Mouse (Mus musculus): ENCODE results near the gene Uhrf1bp1. TPM values are rescaled to one million over a fixed set of nuclear protein-coding genes. Genes with fewer than 3 reads are reported as not detected.

Gene Uhrf1bp1
- total RNA-seq (2021): 10 to 100 TPM; 18.7 to 20.5 TPM
- long read RNA-seq, experiment 1, partial matches to known transcripts: 1 of 3 reads
- long read RNA-seq, experiment 1, other reads (novel, unspliced or antisense): 2 of 3 reads
- long read RNA-seq, experiment 2, full-length matches to known transcripts: 1 of 7 reads
- long read RNA-seq, experiment 2, partial matches to known transcripts: 3 of 7 reads
- long read RNA-seq, experiment 2, other reads (novel, unspliced or antisense): 3 of 7 reads

- intact Hi-C loops (cut with DNase I): no loop called here
- peak; percentile 58 to 83 for DNase-seq (ENCODE audit: low spot score in 2 of 2)
These were observed at the start of gene Uhrf1bp1 for GRCm38 (mm10) chr17:27856265-27856797. Gene Uhrf1bp1, plus strand, starts transcription at chr17:27856441.

DNA sequence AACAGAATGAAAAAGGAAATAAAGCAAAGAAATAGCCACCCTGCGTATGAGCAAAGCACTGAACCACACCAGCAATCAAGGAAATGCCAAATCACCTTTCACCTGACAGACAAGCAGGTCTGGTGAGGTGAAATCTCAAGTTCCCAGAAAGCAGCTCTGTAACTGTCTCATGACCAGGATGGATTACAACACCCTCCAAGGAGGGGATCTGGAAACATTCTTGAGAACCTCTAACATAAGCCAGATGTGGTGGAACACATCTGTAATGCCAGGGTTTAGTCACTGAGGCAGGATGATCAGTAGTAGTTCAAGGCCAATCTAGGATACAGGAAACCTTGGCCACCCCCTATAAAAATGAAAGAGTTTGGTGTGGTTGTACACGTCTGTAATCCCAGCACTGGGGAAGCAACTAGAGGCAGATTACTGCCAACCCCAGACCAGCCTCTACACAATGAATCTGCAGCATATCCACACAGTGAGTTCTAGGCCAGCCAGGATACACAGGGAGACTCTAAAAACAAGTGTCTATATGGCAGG, 48.6 kb upstream of the Uhrf1bp1 start:
- no peak for DNase-seq (ENCODE audit: low spot score in 2 of 2)
- intact Hi-C loops (cut with DNase I): no loop called here

DNA sequence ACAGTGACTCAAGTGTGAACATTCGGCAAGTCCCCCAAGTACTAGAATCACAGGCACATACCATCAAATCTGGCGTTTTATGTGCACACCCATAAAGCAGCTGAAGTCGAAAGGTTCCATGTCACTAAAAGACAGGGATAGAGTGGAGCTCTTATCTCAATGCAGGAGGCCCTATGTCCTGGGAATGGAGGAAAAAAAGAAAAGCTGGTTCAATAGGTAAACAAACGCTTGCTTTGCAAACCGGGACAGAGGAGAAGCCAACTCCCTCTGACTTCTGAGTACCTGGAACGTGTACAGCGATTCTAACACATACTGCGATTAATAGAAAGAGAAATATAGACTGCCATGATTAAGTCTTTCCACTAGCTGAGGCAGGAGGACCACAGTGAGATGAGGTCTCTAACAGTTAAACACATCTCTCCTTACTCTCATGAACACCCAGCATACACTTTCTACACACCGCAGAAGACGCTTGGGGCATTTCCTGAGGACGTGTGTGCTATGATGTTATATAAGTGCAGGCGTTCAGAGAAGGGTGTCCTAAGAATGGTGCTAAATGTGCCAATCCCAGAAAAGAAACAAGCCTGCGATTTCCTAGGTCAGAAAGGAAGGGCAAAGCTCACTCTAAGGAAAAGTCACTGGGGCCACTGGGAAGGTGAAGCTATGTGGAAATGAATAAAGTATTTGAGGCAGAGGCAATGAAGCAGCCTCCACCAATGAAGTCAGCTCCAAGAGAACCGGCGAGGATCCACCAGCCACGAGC, 45.5 kb upstream of the Uhrf1bp1 start:
- no peak for DNase-seq (ENCODE audit: low spot score in 2 of 2)
- intact Hi-C loops (cut with DNase I): no loop called here

- intact Hi-C loops (cut with DNase I): no loop called here
- no peak for DNase-seq (ENCODE audit: low spot score in 2 of 2)
These were observed 44.3 kb upstream of the Uhrf1bp1 start for GRCm38 (mm10) chr17:27811980-27812379.

DNA sequence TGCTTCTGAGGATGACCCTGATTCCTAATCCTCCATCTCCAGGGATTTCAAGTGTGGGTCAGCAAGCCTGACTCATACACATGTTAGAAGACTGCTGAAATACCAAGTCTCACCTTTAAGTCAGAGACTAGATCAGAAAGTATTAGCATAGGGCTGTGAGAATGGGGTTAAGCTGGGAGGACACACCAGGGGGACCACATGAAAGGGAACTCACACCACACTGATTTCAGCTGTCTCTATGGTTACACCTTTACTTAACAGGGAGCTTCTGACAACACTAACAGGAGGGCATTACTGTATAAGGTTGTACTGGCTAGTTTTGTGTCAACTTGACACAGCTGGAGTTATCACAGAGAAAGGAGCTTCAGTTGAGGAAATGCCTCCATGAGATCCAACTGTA, 41.6 kb upstream of the Uhrf1bp1 start:
- intact Hi-C loops (cut with DNase I): no loop called here
- DNase-seq (ENCODE audit: low spot score in 2 of 2): no peak

- DNase-seq (ENCODE audit: low spot score in 2 of 2): no peak
- intact Hi-C loops (cut with DNase I): no loop called here
These were observed 37.2 kb upstream of the Uhrf1bp1 start for GRCm38 (mm10) chr17:27819011-27819410.

GRCm38 (mm10) chr17:27819521-27819970, 36.7 kb upstream of the Uhrf1bp1 start:
- peak; percentile 25 to 32 for DNase-seq (ENCODE audit: low spot score in 2 of 2)
- intact Hi-C loops (cut with DNase I): no loop called here

- intact Hi-C loops (cut with DNase I): loop anchor here (5.0 kb wide), 1 partner anchor 818 kb away; no protein-coding TSS in a partner anchor
These were observed 36.2 kb upstream of the Uhrf1bp1 start for GRCm38 (mm10) chr17:27819971-27820567.

DNA sequence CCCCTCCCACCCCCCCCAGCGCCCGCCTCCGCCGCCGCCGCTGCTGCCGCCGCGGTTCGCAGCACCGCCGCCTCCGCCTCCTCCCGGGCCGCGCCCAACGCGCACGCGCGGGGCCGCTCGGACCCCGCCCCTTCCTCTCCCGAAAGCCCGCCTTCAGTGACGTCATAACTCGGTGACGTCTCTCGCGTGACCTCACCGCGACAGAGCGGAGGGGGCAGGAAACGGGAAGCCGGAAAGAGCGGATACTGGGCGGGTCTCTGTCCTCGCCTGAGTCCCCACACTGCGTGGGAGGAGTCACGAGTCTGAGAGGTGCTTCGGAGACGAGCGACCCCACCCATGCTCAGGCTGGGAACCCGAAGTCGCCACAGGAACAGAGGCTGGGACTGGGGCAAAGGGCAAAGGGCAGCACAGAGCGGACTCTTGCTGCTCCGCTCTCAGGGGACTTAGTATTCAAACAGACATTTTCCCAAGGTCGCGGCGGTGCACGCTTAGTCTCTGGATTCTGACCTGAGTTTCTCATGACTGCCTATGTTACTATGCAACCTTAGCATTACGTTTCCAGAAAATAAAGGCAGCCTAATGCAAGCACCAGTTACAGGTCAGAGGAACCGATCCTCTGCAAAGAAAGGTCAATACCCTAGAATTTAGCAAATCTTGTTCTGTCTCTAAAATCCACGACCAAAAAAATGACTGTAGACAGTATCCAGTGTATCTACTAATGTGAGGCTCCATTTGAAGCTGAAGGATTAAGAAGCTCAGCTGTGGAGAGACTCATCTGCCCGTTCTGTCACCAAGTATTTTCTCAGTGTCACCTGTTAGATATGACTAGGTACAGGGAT, 35.5 kb upstream of the Uhrf1bp1 start, which contains the start of gene D17Wsu92e:
D17Wsu92e (minus strand) TSS at position 81 of the 839 bp plus-strand sequence.
- intact Hi-C loops (cut with DNase I): loop anchor here (5.0 kb wide), 1 partner anchor 818 kb away; no protein-coding TSS in a partner anchor
- DNase-seq (ENCODE audit: low spot score in 2 of 2): peak; percentile 98

More at GRCm38 (mm10) chr17:27819971-27820567, 36.2 kb upstream of the Uhrf1bp1 start:
- DNase-seq (ENCODE audit: low spot score in 2 of 2): peak in 1 of 2 experiments; percentile 49

DNA sequence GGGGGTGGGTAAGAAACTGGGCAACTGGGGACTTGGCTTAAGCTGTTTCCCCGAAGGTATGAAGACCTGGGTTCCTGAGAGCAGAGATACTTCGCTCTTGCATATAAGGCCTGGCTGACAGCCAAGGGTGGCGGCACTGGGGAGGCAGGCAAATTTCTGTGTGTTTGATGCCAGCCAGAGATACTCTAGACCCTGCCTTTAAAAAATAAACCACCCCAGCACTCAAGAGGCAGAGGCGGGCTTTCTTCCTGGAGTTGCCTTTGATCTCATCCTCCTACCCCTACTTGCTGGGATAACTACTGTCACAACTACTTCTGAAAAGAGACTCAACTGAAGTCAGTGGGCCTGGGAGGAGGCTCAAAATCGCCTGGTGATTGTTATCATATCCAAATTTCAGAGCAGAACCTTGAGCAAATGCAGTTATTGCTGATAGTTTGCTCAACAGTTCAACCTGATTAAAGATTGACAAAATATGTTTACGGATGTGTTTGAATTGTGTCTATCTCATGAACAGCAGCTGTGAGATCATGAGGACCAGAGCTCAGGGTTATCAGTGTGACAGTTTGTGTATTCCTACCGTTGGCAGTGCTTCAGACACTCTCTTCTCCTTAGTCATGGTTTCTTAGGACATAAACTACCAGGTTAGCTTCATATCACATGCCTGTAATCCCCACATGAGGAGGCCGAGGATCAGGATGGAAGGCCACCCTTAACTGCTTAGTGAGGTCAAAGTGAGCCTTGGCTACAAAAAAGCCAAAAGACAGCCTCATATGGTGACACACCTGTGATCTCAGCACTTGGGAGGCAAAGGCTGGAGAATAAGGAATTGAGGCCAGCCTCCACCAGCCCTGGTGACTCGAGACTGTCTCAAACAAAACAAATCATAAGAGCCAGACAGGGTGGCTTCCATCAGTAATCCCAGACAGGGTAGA, 34.6 kb upstream of the Uhrf1bp1 start:
- intact Hi-C loops (cut with DNase I): loop anchor here (5.0 kb wide), 1 partner anchor 819 kb away; no protein-coding TSS in a partner anchor

DNA sequence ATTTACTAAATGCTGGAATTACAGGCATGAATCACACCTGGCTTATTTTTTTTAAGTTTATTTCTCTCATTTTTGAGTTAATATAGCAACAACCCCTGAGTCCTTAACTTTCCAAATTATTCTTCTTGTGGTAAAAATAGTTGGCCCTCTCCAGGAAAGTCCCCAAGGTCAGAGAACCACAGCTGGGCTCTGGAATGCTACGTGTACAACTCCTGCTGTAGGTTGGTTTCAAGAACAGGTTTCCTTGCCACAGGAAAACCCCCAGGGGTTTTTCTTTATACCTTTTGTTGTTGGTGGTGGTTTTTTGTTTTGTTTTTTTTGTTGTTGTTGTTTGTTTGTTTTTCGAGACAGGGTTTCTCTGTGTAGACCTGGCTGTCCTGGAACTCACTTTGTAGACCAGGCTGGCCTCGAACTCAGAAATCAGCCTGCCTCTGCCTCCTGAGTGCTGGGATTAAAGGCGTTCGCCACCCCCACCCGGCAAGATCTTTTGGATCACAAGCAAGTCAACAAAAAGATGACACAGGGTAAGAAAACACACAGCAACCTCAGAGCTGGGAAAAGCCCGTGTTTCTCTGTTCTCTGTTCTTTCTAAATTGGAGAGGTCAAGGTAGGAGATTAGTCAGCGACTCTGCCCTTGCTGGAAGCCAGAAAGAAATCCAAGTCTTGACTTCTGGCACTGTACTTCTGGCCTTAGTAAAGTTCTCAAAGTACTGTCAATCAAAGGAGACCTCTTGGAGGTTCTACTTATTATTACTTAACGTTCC, 32.9 kb upstream of the Uhrf1bp1 start:
- intact Hi-C loops (cut with DNase I): loop anchor here (5.0 kb wide), 1 partner anchor 821 kb away; no protein-coding TSS in a partner anchor
- no peak for DNase-seq (ENCODE audit: low spot score in 2 of 2)

More for the DNA sequence above, 34.6 kb upstream of the Uhrf1bp1 start:
- peak; percentile 18 to 23 for DNase-seq (ENCODE audit: low spot score in 2 of 2)

DNA sequence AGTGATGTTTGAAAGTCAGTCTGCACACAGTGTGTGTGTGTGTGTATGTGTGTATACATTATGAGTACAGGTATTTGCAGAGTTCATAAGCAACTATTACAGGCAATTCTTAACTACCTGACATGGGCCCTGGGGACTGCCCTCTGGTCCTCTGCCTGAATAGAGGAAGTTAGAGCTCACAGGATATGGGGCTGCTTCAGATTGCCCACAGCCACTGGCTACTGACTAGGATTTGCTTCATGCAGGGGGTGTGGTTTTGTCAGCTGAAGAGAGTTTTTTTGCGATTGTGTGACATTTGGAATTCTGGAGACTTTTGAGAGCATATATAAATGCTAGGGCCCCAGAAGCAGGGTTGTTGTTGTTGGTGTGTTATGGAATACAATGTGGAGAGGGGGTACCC, 31.3 kb upstream of the Uhrf1bp1 start:
- intact Hi-C loops (cut with DNase I): loop anchor here (5.0 kb wide), 1 partner anchor 823 kb away; no protein-coding TSS in a partner anchor
- DNase-seq (ENCODE audit: low spot score in 2 of 2): no peak

DNA sequence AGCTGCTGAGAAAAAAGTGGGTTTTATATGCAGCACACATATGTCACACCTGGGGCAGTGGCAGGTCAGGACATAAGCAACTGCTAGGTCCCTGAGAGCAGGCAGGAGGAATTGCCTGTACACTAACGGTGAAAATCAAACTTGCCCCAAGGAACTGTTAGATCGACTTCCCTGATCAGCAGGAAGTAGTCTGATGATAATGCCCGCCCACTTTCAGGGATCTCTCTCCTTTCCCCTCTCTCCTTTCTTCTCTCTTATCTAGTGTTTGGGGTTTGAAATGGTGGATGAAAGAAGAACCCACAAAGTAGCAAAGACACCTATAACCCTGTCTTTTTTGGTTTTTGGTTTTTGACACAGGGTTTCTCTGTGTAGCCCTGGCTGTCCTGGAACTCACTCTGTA, 30.7 kb upstream of the Uhrf1bp1 start:
- intact Hi-C loops (cut with DNase I): no loop called here
- DNase-seq (ENCODE audit: low spot score in 2 of 2): no peak

- intact Hi-C loops (cut with DNase I): no loop called here
- peak; percentile 36 to 54 for DNase-seq (ENCODE audit: low spot score in 2 of 2)
These were observed 30.0 kb upstream of the Uhrf1bp1 start for GRCm38 (mm10) chr17:27825984-27826905.

GRCm38 (mm10) chr17:27826908-27827383, 29.3 kb upstream of the Uhrf1bp1 start:
- intact Hi-C loops (cut with DNase I): no loop called here
- DNase-seq (ENCODE audit: low spot score in 2 of 2): no peak

DNA sequence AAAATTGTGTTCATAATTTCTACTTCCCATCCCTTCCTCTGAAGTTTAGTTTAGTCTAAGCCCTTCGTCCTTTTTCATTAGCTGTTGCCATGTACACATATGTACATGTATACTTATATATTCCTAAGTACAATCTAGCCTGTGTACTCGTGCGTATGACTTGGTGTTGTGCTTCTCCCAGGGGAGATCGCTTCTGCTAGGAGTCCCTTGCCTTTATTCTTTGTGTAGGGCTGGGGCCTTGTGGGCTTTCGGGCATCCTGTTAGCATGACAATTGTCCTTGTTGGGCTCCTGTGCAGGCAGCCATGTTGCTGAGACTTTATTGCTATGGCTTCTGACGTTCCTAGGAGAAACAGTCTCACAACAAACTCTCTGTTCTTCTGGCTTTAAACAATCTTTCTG, 28.7 kb upstream of the Uhrf1bp1 start:
- DNase-seq (ENCODE audit: low spot score in 2 of 2): no peak
- intact Hi-C loops (cut with DNase I): no loop called here
